In genomic region chr15:93471651-93472050, GRCm38 (mm10) we compare ENCODE assay signal across 14 mouse cellular contexts.
A peak's percentile ranks its signal among the peaks of the same experiment; 100 is the strongest.
DNase-seq lines count a peak whose midpoint lies in the region; ATAC-seq and TF ChIP-seq lines count a peak whose summit lies in the region.
"Had no signal": no experiment of that assay in that cellular context is flagged by ENCODE, and none has a peak within 500 bp of the region (broad histone marks: within the 10 kb centered on the region; RNA-seq: fewer than 3 reads in every experiment).

No protein-coding gene starts in this region.

- no peaks in the 10 kb centered on the region for H3K27me3 ChIP-seq in forebrain, postnatal 0 days (ENCODE audit: insufficient read depth, low read length)
- no peaks in the 10 kb centered on the region for H3K27me3 ChIP-seq in forebrain, embryonic 16.5 days (replicated peaks; ENCODE audit: control insufficient read depth, insufficient read depth, low read length)
- no peaks in the 10 kb centered on the region for H3K27me3 ChIP-seq in neural tube, embryonic 15.5 days (replicated peaks)
- H3K27me3 ChIP-seq: liver, embryonic 12.5 days; megakaryocyte, embryonic 14.5 days had no signal

- no peak overlapping the region for H3K9ac ChIP-seq in forebrain, postnatal 0 days
- H3K9ac ChIP-seq in forebrain, embryonic 16.5 days (replicated peaks; ENCODE audit: low read depth, low read length): no peak overlapping the region
- no peak overlapping the region for H3K9ac ChIP-seq in neural tube, embryonic 15.5 days (replicated peaks)
- H3K9ac ChIP-seq: liver, embryonic 12.5 days had no signal

- no peak overlapping the region for H3K27ac ChIP-seq in forebrain, postnatal 0 days (ENCODE audit: low read depth, low read length)
- no peak overlapping the region for H3K27ac ChIP-seq in forebrain, embryonic 16.5 days (ENCODE audit: low read length)
- H3K27ac ChIP-seq in neural tube, embryonic 15.5 days (replicated peaks): no peak overlapping the region
- H3K27ac ChIP-seq: gastrocnemius, adult 2 months; heart, adult 2 months; liver, embryonic 12.5 days had no signal

- DNase-seq in forebrain, postnatal 0 days: peak; percentile 26
- DNase-seq in right cerebral cortex, adult 18-20 months: peak; percentile 24
- DNase-seq in right cerebral cortex, postnatal 14 days: no peak
- peak; percentile 58 for DNase-seq in adrenal gland, postnatal 10 days
- no peak for DNase-seq in B cell, adult 2 months
- DNase-seq: cerebellum, postnatal 14 days; gastrocnemius, adult 2 months; heart, adult 2 months; thymus, adult 18-20 months had no signal

- no peaks in the 10 kb centered on the region for H3K36me3 ChIP-seq in forebrain, postnatal 0 days (ENCODE audit: insufficient read depth)
- no peaks in the 10 kb centered on the region for H3K36me3 ChIP-seq in forebrain, embryonic 16.5 days (ENCODE audit: control insufficient read depth, insufficient read depth)
- H3K36me3 ChIP-seq in neural tube, embryonic 15.5 days: no peaks in the 10 kb centered on the region

- WGBS in forebrain, postnatal 0 days: 26% methylated on average over 12 of the region's 12 CpGs
- 24% methylated on average over 12 of the region's 12 CpGs for whole genome bisulfite sequencing in forebrain, embryonic 16.5 days
- 30% methylated on average over 12 of the region's 12 CpGs for WGBS in neural tube, embryonic 15.5 days

- no peaks in the 10 kb centered on the region for H3K9me3 ChIP-seq in forebrain, postnatal 0 days (ENCODE audit: low read length)
- no peaks in the 10 kb centered on the region for H3K9me3 ChIP-seq in forebrain, embryonic 16.5 days (ENCODE audit: control insufficient read depth, low read length)
- no peaks in the 10 kb centered on the region for H3K9me3 ChIP-seq in neural tube, embryonic 15.5 days (replicated peaks)
- H3K9me3 ChIP-seq: liver, embryonic 12.5 days; megakaryocyte, embryonic 14.5 days had no signal

- no peak overlapping the region for H3K4me3 ChIP-seq in forebrain, postnatal 0 days (ENCODE audit: low read depth, low read length)
- no peak overlapping the region for H3K4me3 ChIP-seq in forebrain, embryonic 16.5 days (replicated peaks; ENCODE audit: low read length)
- no peak overlapping the region for H3K4me3 ChIP-seq in neural tube, embryonic 15.5 days (replicated peaks)
- H3K4me3 ChIP-seq: erythroblast, embryonic 14.5 days; gastrocnemius, adult 2 months; heart, adult 2 months; liver, embryonic 12.5 days; megakaryocyte, embryonic 14.5 days had no signal

- peak; percentile 32; the same call in 1 of the 2 replicates for ATAC-seq in forebrain, postnatal 0 days
- ATAC-seq in forebrain, embryonic 16.5 days: no peak
- ATAC-seq in neural tube, embryonic 15.5 days (ENCODE audit: low FRiP score): no peak
- ATAC-seq: liver, embryonic 12.5 days had no signal

- TF ChIP-seq CTCF in forebrain, postnatal 0 days (IDR thresholded peaks at IDR 0.05; ENCODE audit: low read depth): no peak

- no peak overlapping the region for H3K4me2 ChIP-seq in forebrain, postnatal 0 days (ENCODE audit: low read depth)
- H3K4me2 ChIP-seq in forebrain, embryonic 16.5 days (ENCODE audit: low read length): no peak overlapping the region
- H3K4me2 ChIP-seq in neural tube, embryonic 15.5 days: peak overlapping the region; percentile 19; the same call in 1 of the 2 replicates
- H3K4me2 ChIP-seq: liver, embryonic 12.5 days had no signal

- H3K4me1 ChIP-seq in forebrain, postnatal 0 days (ENCODE audit: insufficient read depth): no peaks in the 10 kb centered on the region
- H3K4me1 ChIP-seq in forebrain, embryonic 16.5 days (replicated peaks; ENCODE audit: control insufficient read depth, insufficient read depth, low read length): peaks cover 7% of the 10 kb centered on the region
- H3K4me1 ChIP-seq in neural tube, embryonic 15.5 days: peaks cover 24% of the 10 kb centered on the region

Comparison
In these comparisons a context has a peak if more than half of its experiments do, and no peak if none do; other contexts are left out.
1. DNase-seq: peak in forebrain, postnatal 0 days (single experiment), right cerebral cortex, adult 18-20 months (single experiment) and adrenal gland, postnatal 10 days (single experiment); none in right cerebral cortex, postnatal 14 days (single experiment) and B cell, adult 2 months (0 of 2).